In genomic region chr3:123176366-123177334, GRCm38 (mm10) we compare ENCODE assay signal across 18 mouse cellular contexts. TPM values are rescaled to one million over a fixed set of nuclear protein-coding genes. Genes with fewer than 3 reads are reported as not detected.
DNase-seq lines count a peak whose midpoint lies in the region; ATAC-seq and TF ChIP-seq lines count a peak whose summit lies in the region.
"Had no signal": no experiment of that assay in that cellular context is flagged by ENCODE, and none has a peak within 500 bp of the region (broad histone marks: within the 10 kb centered on the region; RNA-seq: fewer than 3 reads in every experiment).

No protein-coding gene starts in this region.

- H3K4me2 ChIP-seq in heart, embryonic 13.5 days: peak overlapping the region; percentile 21
- H3K4me2 ChIP-seq in embryonic facial prominence, embryonic 15.5 days (replicated peaks): no peak overlapping the region
- H3K4me2 ChIP-seq: liver, embryonic 15.5 days had no signal

- no peak for TF ChIP-seq POLR2A in heart, adult 2 months (IDR thresholded peaks at IDR 0.05; ENCODE audit: insufficient read depth, low read depth, low read length)

- no peaks in the 10 kb centered on the region for H3K9me3 ChIP-seq in heart, embryonic 13.5 days
- H3K9me3 ChIP-seq in embryonic facial prominence, embryonic 15.5 days (replicated peaks): no peaks in the 10 kb centered on the region
- H3K9me3 ChIP-seq: liver, embryonic 15.5 days had no signal

- no peak for TF ChIP-seq EP300 in heart, adult 2 months (IDR thresholded peaks at IDR 0.05; ENCODE audit: insufficient read depth, low read depth, low read length)

- H3K4me3 ChIP-seq in heart, embryonic 13.5 days: no peak overlapping the region
- no peak overlapping the region for H3K4me3 ChIP-seq in heart, adult 2 months
- no peak overlapping the region for H3K4me3 ChIP-seq in embryonic facial prominence, embryonic 15.5 days (replicated peaks)
- H3K4me3 ChIP-seq: layer of hippocampus, adult 2 months; liver, embryonic 15.5 days had no signal

- H3K9ac ChIP-seq in heart, embryonic 13.5 days: no peak overlapping the region; the same call in 1 of the 2 replicates
- H3K9ac ChIP-seq in heart, adult 2 months (ENCODE audit: low read depth, low read length): no peak overlapping the region
- H3K9ac ChIP-seq in embryonic facial prominence, embryonic 15.5 days: no peak overlapping the region
- H3K9ac ChIP-seq: liver, embryonic 15.5 days had no signal

- H3K36me3 ChIP-seq in heart, embryonic 13.5 days: no peaks in the 10 kb centered on the region
- H3K36me3 ChIP-seq in heart, adult 2 months (ENCODE audit: control insufficient read depth, insufficient read depth, low read length): no peaks in the 10 kb centered on the region; the same call in 1 of the 2 replicates
- no peaks in the 10 kb centered on the region for H3K36me3 ChIP-seq in embryonic facial prominence, embryonic 15.5 days
- H3K36me3 ChIP-seq: liver, embryonic 15.5 days had no signal

- no peaks in the 10 kb centered on the region for H3K79me2 ChIP-seq in heart, adult 2 months (replicated peaks; ENCODE audit: control insufficient read depth, insufficient read depth, low read length)

- intact Hi-C loops in heart, adult 2 months (cut with DNase I): loop anchor here (5.0 kb wide), 1 partner anchor 36 kb away; no protein-coding TSS in a partner anchor

- ATAC-seq in heart, embryonic 13.5 days (ENCODE audit: extremely low read depth, insufficient number of reproducible peaks, low FRiP score, low TSS enrichment): no peak
- no peak for ATAC-seq in embryonic facial prominence, embryonic 15.5 days (ENCODE audit: insufficient number of reproducible peaks, low FRiP score, low TSS enrichment, low read depth)
- peak; percentile 56 for ATAC-seq in megakaryocyte progenitor cell, adult 5-6 weeks (replicated peaks; ENCODE audit: poor library complexity)
- ATAC-seq: inflammation-experienced regulatory T-cells, adult 6 months had no signal

- TF ChIP-seq CTCF in heart, adult 2 months (IDR thresholded peaks at IDR 0.05): no peak

- no peaks in the 10 kb centered on the region for H3K27me3 ChIP-seq in heart, embryonic 13.5 days (replicated peaks)
- no peaks in the 10 kb centered on the region for H3K27me3 ChIP-seq in heart, adult 2 months (ENCODE audit: control insufficient read depth, insufficient read depth, low read length)
- no peaks in the 10 kb centered on the region for H3K27me3 ChIP-seq in embryonic facial prominence, embryonic 15.5 days
- H3K27me3 ChIP-seq: liver, embryonic 15.5 days had no signal

- H3K4me1 ChIP-seq in heart, embryonic 13.5 days: peaks cover 32% of the 10 kb centered on the region
- peaks cover 10% of the 10 kb centered on the region for H3K4me1 ChIP-seq in heart, adult 2 months (ENCODE audit: control insufficient read depth, insufficient read depth, low read length)
- H3K4me1 ChIP-seq in embryonic facial prominence, embryonic 15.5 days: peaks cover 30% of the 10 kb centered on the region
- H3K4me1 ChIP-seq: liver, embryonic 15.5 days had no signal

- no peak overlapping the region for H3K27ac ChIP-seq in heart, embryonic 13.5 days (replicated peaks)
- no peak overlapping the region for H3K27ac ChIP-seq in heart, adult 2 months
- H3K27ac ChIP-seq in embryonic facial prominence, embryonic 15.5 days (replicated peaks): peak overlapping the region; percentile 40
- H3K27ac ChIP-seq: layer of hippocampus, adult 2 months; liver, embryonic 15.5 days; macrophage had no signal

- WGBS in heart, embryonic 13.5 days: 51% methylated on average over 19 of the region's 19 CpGs
- WGBS in heart, adult 2 months: 70% methylated on average over 19 of the region's 19 CpGs
- WGBS in embryonic facial prominence, embryonic 15.5 days: 39% methylated on average over 19 of the region's 19 CpGs

- no peak for DNase-seq in heart, adult 2 months
- peak; percentile 37 for DNase-seq in T-cell, adult 2 months (ENCODE audit: low spot score)
- no peak for DNase-seq in yolk sac, embryonic 10.5 days (ENCODE audit: low spot score)
- DNase-seq in urinary bladder, postnatal 14 days (ENCODE audit: low spot score): no peak
- DNase-seq in right cerebral cortex, postnatal 25 days: no peak
- DNase-seq: adrenal gland, adult 8-10 months; cerebellum, postnatal 14 days; heart, adult 18-20 months; right cerebral cortex, postnatal 4 days had no signal

RNA-seq across cellular contexts. Expression of gene Synpo2, which starts 59.3 kb away (rescaled TPM):
- polyA plus RNA-seq in heart, embryonic 13.5 days (2015; fragmentation: Nextera tagmentation; extraction: Ambion mirVana): 15.1 and 16.8 TPM in 2 replicates
- total RNA-seq in heart, adult 2 months (2021): 10 to 100 TPM; 85.8 to 97.5 TPM
- polyA plus RNA-seq in heart, adult 2 months (2012; rRNA removed): 19.3 and 27.6 TPM in 2 replicates
- 6.9 and 9.2 TPM in 2 replicates for polyA plus RNA-seq in embryonic facial prominence, embryonic 15.5 days (2015; fragmentation: Nextera tagmentation; extraction: Ambion mirVana)
- 0.34 and 0.57 TPM in 2 replicates for total RNA-seq in megakaryocyte progenitor cell, adult 5-6 weeks (2015)
- 0.17 and 0.30 TPM in 2 replicates for total RNA-seq in megakaryocyte progenitor cell, adult 5-6 weeks (2017)
- total RNA-seq: monocyte, adult 5-6 weeks; neutrophil, adult 5-6 weeks had no signal
- polyA plus RNA-seq: inflammation-experienced regulatory T-cells, adult 6 months had no signal
